Comparison of ENCODE assay signal across 8 mouse cellular contexts in the genomic region with DNA sequence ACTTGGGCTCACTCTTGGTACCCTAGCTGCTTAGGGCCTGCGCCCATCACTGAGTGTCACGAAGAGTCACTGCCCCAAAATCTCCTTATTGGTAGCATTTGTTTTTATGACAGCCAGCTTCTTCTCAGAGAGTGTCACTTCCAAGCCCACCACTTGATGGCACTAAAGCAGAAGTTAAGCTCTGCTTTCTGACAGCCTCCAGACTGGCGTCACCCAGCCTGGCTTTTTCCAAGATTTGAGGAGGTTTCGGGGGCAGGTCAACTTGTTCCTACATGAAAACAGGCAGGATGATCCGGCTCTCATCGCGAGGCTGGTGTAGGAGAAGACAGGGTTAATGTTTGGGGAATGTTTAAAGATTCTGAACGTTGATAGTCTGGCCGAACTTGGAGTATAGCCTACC. TPM values are rescaled to one million over a fixed set of nuclear protein-coding genes. Genes with fewer than 3 reads are reported as not detected.
DNase-seq lines count a peak whose midpoint lies in the region; ATAC-seq lines count a peak whose summit lies in the region.

No protein-coding gene starts in this region.

- peaks cover 6% of the 10 kb centered on the region for H3K27me3 ChIP-seq in hindbrain, embryonic 11.5 days (ENCODE audit: control insufficient read depth, insufficient read depth, low read length)

- H3K36me3 ChIP-seq in hindbrain, embryonic 11.5 days (ENCODE audit: control insufficient read depth, insufficient read depth, low read length) = no peaks in the 10 kb centered on the region

- ATAC-seq in activated CD4-positive, CD25-positive, alpha-beta regulatory T cell, adult 4 months = peak; percentile 73
- peak; percentile 22; the same call in 1 of the 2 replicates for ATAC-seq in hindbrain, embryonic 11.5 days (ENCODE audit: low FRiP score)

- DNase-seq in cerebellum, postnatal 10 days = peak; percentile 90 to 92
- DNase-seq in frontal cortex, postnatal 10 days (ENCODE audit: low spot score in 2 of 2) = peak; percentile 42 to 75
- DNase-seq in hindbrain, embryonic 11.5 days (ENCODE audit: low spot score) = peak; percentile 78
- peak; percentile 78 to 82 for DNase-seq in layer of hippocampus, postnatal 36 days
- peak; percentile 93 for DNase-seq in lung, postnatal 36 days
- peak; percentile 72 to 75 for DNase-seq in right cerebral cortex, postnatal 36 days (ENCODE audit: low spot score in 2 of 2)
- DNase-seq in yolk sac, embryonic 10.5 days (ENCODE audit: low spot score) = peak; percentile 69

- H3K9ac ChIP-seq in hindbrain, embryonic 11.5 days (ENCODE audit: low read depth, low read length) = no peak overlapping the region

- H3K4me3 ChIP-seq in hindbrain, embryonic 11.5 days (ENCODE audit: low read depth, low read length) = no peak overlapping the region

- no peaks in the 10 kb centered on the region for H3K9me3 ChIP-seq in hindbrain, embryonic 11.5 days (ENCODE audit: control insufficient read depth, low read length)

- no peak overlapping the region for H3K4me2 ChIP-seq in hindbrain, embryonic 11.5 days (replicated peaks; ENCODE audit: low read depth, low read length)

- H3K27ac ChIP-seq in hindbrain, embryonic 11.5 days (ENCODE audit: low read depth, low read length) = no peak overlapping the region

- WGBS in hindbrain, embryonic 11.5 days = 22% methylated on average over 9 of the region's 9 CpGs

- H3K4me1 ChIP-seq in hindbrain, embryonic 11.5 days (replicated peaks; ENCODE audit: control insufficient read depth, insufficient read depth, low read length) = peaks cover 4% of the 10 kb centered on the region; the same call in 1 of the 2 replicates

RNA-seq across cellular contexts. Expression of gene Gipc2, which starts 54.9 kb away (rescaled TPM):
- polyA plus RNA-seq in activated CD4-positive, CD25-positive, alpha-beta regulatory T cell, adult 4 months (2017; shearing (Covaris generic)) = not detected
- 3.1 and 5.0 TPM in 2 replicates for polyA plus RNA-seq in hindbrain, embryonic 11.5 days (2014; fragmentation: Nextera tagmentation; extraction: Ambion mirVana)
- total RNA-seq in layer of hippocampus, postnatal 36 days (2021) = 1 to 10 TPM; 1.2 to 1.8 TPM
